Mouse (Mus musculus): Measurements from ENCODE around the gene E430018J23Rik.

DNA sequence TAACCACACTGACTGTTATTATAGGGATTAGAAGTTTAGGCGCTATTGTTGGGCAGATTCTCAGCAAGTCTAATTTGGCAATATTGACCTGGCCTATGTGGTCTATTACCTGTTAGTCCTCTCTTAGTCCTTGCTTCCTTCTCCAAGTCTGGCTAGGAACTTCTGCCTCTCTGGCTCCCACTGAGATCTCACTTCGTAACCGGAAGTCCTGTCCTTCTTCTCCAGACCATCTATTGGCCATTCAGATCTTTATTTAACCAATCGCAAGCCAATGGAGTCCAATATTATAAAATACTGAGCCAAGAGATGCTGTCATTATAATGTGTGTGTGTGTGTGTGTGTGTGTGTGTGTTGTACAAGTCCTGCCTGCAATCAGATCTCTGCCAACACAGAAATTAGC lies 29.3 kb downstream of the E430018J23Rik start:
- no peak for TF ChIP-seq CTCF (IDR thresholded peaks at IDR 0.05; ENCODE audit: control insufficient read depth, insufficient read depth, low read length)
- TF ChIP-seq POLR2A (IDR thresholded peaks at IDR 0.05; ENCODE audit: borderline replicate concordance, control insufficient read depth, low read depth, low read length), result no peak

Data from bone marrow, adult 2 months (tissue).